Mouse (Mus musculus) kidney, postnatal 36 days (tissue): ENCODE results near the gene Cygb.
"Not testable (repeated sequence)": the region's sequence is repeated elsewhere in the genome, so short reads cannot be mapped to it uniquely, and the experiment has no call there.

Experiments
- DNase-seq, 2 experiments: peaks; one replicate each; pipeline ENCODE4 v3.0.0; 2021 to 2022; ENCODE audit warnings: mixed read lengths in 2 of 2

Cygb gene

DNA sequence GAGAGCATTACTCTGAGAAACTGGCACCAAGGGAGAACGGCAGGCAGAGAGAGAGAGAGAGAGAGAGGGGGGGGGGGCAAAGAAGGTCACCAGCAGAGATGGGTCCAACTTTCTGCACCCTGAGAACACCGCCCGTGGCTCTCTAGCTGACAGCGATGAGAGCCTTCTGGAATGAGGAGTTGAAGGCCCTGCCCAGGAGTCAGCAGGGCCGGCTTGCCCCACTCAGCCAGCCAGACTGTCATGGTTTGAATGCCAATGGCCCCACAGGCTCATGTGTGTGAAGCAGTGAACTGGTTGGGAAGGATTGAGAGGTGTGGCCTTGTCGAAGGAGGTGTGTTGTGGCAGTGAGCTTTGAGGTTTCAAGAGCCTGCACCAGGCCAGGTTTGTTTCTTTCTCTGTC, 40.9 kb downstream of the Cygb start:
- DNase-seq, result no peak

DNA sequence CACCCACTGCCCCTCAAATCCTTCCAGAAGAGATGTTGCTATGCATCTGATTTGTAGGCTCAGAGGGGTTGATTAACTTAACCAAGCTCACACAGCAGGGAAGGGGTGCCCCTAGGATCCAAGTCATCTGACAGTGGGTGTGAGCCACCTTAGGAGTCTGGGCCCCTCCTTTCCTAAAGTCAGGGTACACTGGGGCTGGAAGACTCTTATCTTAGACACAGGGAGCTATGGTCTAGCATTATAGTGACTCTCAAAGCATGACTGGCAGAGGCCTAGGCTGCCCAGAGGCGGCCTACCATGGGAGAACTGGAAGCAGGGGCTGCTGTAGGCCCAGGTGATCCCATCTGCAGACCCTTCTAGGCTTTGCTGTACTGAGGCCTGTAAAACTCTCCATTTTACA, 41.6 kb downstream of the Cygb start:
- no peak for DNase-seq

DNA sequence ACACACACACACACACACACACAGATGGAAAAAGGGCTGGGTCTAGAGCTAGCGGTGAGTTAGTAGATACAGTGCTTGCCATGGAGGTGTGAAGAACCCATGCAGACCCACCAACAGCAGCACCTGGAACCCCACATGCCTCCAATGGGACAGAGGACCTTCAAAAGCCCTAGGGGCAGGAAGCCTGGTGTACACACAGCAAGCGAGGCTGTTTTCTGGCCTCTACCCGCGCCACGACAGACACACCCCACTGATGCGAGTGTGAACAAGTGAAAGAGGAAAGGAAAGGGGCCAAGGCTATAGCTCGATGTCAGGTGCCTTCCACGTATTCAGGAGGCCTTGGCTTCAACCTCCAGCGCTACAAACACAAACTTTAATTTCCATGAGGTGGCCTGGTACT, 42.2 kb downstream of the Cygb start:
- no peak for DNase-seq

DNA sequence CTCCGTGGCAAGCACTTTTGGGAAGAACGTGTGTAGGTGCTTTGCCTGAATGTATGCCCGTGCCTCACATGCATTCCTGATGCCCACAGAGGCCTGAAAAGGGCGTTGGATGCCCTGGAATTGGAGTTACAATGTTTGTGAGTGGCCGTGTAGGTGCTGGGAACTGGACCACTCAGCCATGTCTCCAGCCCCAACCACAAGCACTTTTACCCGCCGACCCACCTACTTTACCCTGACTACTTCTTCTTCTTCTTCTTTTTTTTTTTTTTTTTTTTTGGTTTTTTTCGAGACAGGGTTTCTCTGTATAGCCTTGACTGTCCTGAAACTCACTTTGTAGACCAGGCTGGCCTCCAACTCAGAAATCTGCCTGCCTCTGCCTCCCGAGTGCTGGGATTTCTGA, 42.9 kb downstream of the Cygb start:
- DNase-seq, result not testable (repeated sequence)

- DNase-seq, result no peak
Observed at GRCm38 (mm10) chr11:116609965-116610630, 44.0 kb downstream of the Cygb start.

- no peak for DNase-seq
Observed at GRCm38 (mm10) chr11:116607717-116608116, 46.4 kb downstream of the Cygb start.

DNA sequence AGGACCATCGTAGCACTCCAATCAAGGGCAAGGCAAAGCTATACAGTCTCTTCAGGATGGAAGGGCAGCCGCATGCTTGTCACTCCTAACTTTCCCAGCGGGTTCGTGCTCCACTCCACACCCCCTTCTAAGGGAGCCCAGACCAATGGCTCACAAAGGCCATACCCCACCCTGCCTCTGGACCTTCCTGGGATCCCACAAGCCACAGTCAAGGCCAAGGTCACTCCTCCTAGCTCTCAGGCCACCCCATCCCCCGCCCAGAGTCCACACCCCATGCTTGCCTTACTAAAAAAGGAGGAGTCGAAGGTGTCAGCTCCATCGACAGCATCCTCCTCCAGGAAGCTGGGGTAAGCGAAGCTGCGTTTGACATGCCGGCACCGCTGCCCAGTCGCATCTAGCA, 50.0 kb downstream of the Cygb start:
- DNase-seq, result no peak

GRCm38 (mm10) chr11:116603339-116603738, 50.8 kb downstream of the Cygb start:
- DNase-seq, result peak; percentile 18 to 69

DNA sequence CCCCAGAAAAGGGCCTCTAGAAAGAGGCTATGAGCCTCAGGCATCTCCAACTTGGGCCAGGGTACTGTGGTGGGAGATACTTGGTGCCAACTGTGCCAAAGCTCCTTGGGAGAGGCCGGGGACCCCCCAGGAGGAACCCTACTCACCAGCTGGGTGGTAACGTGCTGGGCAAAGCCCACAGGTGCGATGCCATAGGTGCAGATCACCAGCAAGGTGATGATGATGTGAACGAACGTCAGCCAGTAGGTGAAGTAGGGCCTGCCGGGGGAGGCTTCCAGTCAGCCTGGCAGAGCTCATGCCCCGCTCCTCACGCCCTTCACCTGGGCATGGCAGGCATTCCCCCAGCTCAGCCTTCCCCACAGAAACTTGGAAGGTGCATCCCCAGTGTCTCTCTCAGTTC, 52.1 kb downstream of the Cygb start:
- DNase-seq, result no peak

DNA sequence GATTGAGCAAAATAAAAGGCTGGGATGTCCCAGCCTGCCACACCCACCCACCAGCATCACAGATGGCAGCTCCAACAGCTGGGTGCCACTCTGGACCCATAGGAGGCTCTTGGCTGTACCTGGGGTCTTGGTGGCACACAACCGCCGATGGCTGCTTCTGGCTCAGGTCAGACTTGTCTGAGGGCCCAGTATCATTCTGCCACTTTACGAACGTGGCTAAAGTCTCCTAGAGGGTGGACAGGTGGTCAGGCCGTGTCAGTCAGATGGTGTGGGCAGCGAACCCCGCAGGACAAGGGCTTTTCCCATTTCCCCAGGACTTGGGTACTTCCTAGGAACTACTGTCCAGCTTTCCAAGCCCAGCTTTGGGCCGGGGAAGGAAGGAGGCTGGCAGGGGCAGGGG, 52.9 kb downstream of the Cygb start:
- DNase-seq, result no peak

DNA sequence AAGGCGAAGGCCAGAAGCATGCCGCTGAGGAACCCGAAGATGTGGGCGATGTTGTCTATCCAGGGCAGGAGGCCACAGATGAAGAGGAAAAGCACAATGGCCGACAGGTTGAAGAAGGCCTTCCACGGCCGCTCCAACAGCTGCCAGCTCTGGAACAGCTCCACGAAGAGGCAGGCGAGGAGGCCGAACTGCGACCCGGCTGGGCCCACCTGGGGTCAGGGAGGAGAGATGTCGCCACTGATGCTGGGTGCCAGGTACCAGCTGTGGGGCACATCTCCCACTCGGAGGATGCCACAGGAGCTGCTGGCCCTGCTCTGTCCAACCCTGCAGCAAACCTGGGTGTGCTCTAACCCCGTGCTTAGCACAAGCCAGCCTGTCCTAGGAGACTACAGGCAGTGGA, 54.9 kb downstream of the Cygb start:
- no peak for DNase-seq

DNA sequence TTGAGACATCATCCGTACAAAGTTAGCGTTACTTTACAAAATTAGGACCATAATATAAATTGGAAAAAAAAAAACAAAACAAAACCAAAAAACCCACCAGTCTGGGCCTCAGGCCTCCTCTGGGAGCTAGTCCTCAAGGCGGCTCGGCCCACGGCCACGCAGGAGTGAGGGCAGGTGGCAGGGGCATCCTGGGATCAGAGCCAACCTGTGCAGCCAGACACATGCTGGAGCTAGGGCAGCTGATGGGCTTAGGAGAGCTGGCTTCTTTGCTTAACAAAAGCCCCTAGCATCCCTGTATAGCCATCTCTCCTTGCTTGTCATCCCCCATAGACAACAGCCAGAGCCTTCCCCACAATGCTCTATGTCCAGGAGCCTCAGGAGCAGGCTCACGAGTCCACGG, 55.9 kb downstream of the Cygb start:
- no peak for DNase-seq

- DNase-seq, result no peak
Observed at GRCm38 (mm10) chr11:116596766-116597165, 57.3 kb downstream of the Cygb start.
